Mouse (Mus musculus) lung, embryonic 16.5 days (tissue): ENCODE results near the gene Pcsk7. TPM values are rescaled to one million over a fixed set of nuclear protein-coding genes. Genes with fewer than 3 reads are reported as not detected.

Source experiments
- ATAC-seq: fragments of 200-750 bp; cut with Nextera tagmentation; 2 replicates; pipeline ENCODE4 v1.8.0; 2017; ENCODE audit warnings: low read depth, mild to moderate bottlenecking, moderate library complexity
- H3K27ac ChIP-seq: fragments of 300-500 bp; sonication (generic); 2 replicates; pipeline ENCODE4 v1.5.1; 2014; ENCODE audit warnings: mild to moderate bottlenecking, control low read depth, low read length
- H3K27me3 ChIP-seq: fragments of 300-500 bp; sonication (generic); 2 replicates; pipeline ENCODE4 v1.6.1; 2014; ENCODE audit warnings: low read depth, low read length, mixed read lengths; ENCODE audit not compliant: control insufficient read depth, insufficient read depth
- H3K36me3 ChIP-seq: fragments of 300-500 bp; sonication (generic); 2 replicates; pipeline ENCODE4 v1.6.1; 2014; ENCODE audit warnings: low read length; ENCODE audit not compliant: control insufficient read depth, insufficient read depth
- H3K4me1 ChIP-seq: fragments of 300-500 bp; sonication (generic); replicated peaks from 2 replicates; pipeline ENCODE4 v1.6.1; 2014; ENCODE audit warnings: low read length, mixed read lengths; ENCODE audit not compliant: control insufficient read depth, insufficient read depth
- H3K4me2 ChIP-seq: fragments of 300-500 bp; sonication (generic); 2 replicates; pipeline ENCODE4 v1.6.1; 2014; ENCODE audit warnings: low read depth, low read length, control low read depth
- H3K4me3 ChIP-seq: fragments of 300-500 bp; sonication (generic); 2 replicates; pipeline ENCODE4 v1.5.1; 2014; ENCODE audit warnings: mild to moderate bottlenecking, low read length, control low read depth
- H3K9ac ChIP-seq: fragments of 300-500 bp; sonication (generic); 2 replicates; pipeline ENCODE4 v1.6.1; 2014; ENCODE audit warnings: low read length, control low read depth
- H3K9me3 ChIP-seq: fragments of 300-500 bp; sonication (generic); 2 replicates; pipeline ENCODE4 v1.6.1; 2016; ENCODE audit warnings: low read length; ENCODE audit not compliant: control insufficient read depth
- WGBS: fragments of 180-500 bp; shearing (Covaris S2); extraction: QIAGEN DNeasy Blood & Tissue Kit; methylation state at CpG from one replicate; pipeline ENCODE4 v1.1.7; 2014; 5-methylcytosine and 5-hydroxymethylcytosine counted together
- polyA plus RNA-seq: library from polyadenylated mRNA; unstranded; fragments of >200 nt; fragmentation: Nextera tagmentation; extraction: Ambion mirVana; gene quantifications from 2 replicates; pipeline ENCODE4 v1.2.1, GENCODE M21; 2015

Pcsk7 gene
- 23.0 and 26.6 TPM in 2 replicates for polyA plus RNA-seq

DNA sequence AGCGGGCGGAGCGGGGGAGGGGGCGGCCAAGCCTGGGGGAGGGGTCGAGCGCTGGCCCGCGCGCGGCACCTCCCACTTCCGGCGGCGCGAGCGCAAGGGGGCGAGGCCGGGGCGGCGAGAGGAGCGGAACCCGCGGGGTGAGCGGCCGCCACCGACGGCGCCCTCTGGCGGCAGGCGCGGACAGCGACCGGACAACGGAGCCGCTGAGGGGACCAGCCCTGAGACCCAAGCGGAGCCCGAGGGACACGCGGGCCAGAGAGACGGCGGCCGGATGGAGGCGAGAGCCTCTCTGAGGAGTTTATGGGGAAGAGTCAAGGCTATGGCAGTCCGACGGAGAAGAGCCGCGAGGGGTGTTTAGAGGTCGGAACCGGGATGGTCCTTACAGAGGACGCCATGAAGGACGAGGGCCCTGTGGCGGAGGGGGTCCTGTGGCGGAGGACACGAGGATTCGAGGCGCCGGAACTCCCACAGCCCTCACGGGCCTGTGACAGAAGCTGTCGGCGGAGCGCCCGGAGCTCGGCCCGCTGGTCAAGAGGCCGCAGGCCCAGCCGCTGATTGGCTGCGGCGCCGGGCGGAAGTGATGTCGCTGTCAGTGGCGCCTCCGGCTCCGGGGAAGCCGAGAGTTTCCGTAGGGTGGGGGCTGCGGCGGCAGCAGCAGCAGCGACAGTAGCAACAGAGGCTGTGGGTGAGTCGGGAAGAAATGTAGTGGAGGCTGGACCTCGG, at the start of gene Pcsk7, which contains the start of gene Rnf214:
Gene Pcsk7 (plus strand): TSS at position 143 of the 723 bp plus-strand sequence.
Gene Rnf214 (minus strand): TSS at position 557 of the 723 bp plus-strand sequence.
- no peaks in the 10 kb centered on the region for H3K9me3 ChIP-seq
- H3K27me3 ChIP-seq = no peaks in the 10 kb centered on the region
- H3K4me2 ChIP-seq = peak within 1 kb of the TSS; percentile 77
- H3K9ac ChIP-seq = peak within 1 kb of the TSS; percentile 98
- peak; percentile 95 for ATAC-seq
- peak within 1 kb of the TSS; percentile 96 for H3K4me3 ChIP-seq
- peaks cover 15% of the 10 kb centered on the region for H3K4me1 ChIP-seq
- WGBS = under 1% methylated on average over 77 of the region's 80 CpGs
- H3K36me3 ChIP-seq = peaks cover 24% of the 10 kb centered on the region
- H3K27ac ChIP-seq = peak within 1 kb of the TSS; percentile 98

DNA sequence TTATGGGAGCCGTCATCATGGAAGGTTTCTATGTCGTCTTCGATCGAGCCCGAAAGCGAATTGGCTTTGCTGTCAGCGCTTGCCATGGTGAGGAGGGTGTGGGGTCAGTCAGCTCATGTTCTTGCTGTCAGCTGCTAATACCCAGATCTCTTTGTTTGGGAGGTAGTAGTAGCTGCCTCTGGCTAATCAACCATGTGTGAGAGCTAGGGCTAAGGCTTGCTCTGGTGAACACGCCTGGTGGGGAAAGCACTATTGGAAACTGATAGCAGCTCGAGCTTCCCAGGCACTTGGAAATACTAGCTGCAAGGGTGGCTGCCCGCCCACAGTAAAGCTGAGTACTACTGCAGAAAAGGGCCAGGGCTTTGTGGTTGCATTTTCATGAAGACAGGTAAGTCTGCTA, 46.9 kb upstream of the Pcsk7 start:
- Histone ChIP-seq H3K27ac (no peak overlapping the region), H3K9me3 (no peaks in the 10 kb centered on the region), H3K4me2 (no peak overlapping the region), H3K27me3 (no peaks in the 10 kb centered on the region), H3K4me3 (no peak overlapping the region), H3K9ac (no peak overlapping the region), H3K36me3 (peaks cover 41% of the 10 kb centered on the region), H3K4me1 (no peaks in the 10 kb centered on the region)
- WGBS = 93% methylated on average over 10 of the region's 10 CpGs
- ATAC-seq = no peak

GRCm38 (mm10) chr9:45861813-45862212, 44.5 kb upstream of the Pcsk7 start:
- Histone ChIP-seq H3K9ac (no peak overlapping the region), H3K4me3 (no peak overlapping the region), H3K4me2 (no peak overlapping the region), H3K4me1 (no peaks in the 10 kb centered on the region), H3K36me3 (peaks cover 59% of the 10 kb centered on the region), H3K27ac (no peak overlapping the region), H3K27me3 (no peaks in the 10 kb centered on the region), H3K9me3 (no peaks in the 10 kb centered on the region)
- 89% methylated on average over 7 of the region's 7 CpGs for WGBS
- no peak for ATAC-seq

- Histone ChIP-seq H3K4me2 (no peak overlapping the region), H3K4me3 (no peak overlapping the region), H3K27me3 (no peaks in the 10 kb centered on the region), H3K9ac (no peak overlapping the region), H3K36me3 (peaks cover 53% of the 10 kb centered on the region), H3K27ac (no peak overlapping the region), H3K9me3 (no peaks in the 10 kb centered on the region), H3K4me1 (no peaks in the 10 kb centered on the region)
- 88% methylated on average over 3 of the region's 3 CpGs for WGBS
- ATAC-seq = no peak
Measured at GRCm38 (mm10) chr9:45869181-45869580, 37.1 kb upstream of the Pcsk7 start.

DNA sequence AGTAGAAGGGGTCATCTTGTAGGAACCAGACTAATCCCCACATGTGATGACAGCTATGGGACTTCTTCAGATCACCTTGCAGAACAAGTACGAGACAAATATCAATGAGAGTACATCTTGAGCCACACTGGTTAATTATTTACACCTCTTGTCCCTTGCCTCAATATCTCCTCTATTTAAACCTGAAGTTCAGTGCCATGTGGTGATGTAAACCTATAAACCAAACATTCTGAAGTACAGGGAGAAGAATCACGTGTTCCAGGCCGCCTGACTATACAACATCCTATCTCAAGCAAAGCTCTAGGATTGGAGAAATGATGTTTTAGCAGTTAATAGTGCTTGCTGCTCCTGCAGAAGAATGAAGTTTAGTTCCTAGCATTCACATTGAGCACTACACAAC, 36.0 kb upstream of the Pcsk7 start:
- H3K4me3 ChIP-seq = no peak overlapping the region
- H3K27ac ChIP-seq = no peak overlapping the region
- no peak for ATAC-seq
- no peaks in the 10 kb centered on the region for H3K4me1 ChIP-seq
- H3K36me3 ChIP-seq = peaks cover 46% of the 10 kb centered on the region
- no peak overlapping the region for H3K9ac ChIP-seq
- H3K4me2 ChIP-seq = no peak overlapping the region
- no peaks in the 10 kb centered on the region for H3K9me3 ChIP-seq
- no peaks in the 10 kb centered on the region for H3K27me3 ChIP-seq
- WGBS = 74% methylated on average over 3 of the region's 3 CpGs

DNA sequence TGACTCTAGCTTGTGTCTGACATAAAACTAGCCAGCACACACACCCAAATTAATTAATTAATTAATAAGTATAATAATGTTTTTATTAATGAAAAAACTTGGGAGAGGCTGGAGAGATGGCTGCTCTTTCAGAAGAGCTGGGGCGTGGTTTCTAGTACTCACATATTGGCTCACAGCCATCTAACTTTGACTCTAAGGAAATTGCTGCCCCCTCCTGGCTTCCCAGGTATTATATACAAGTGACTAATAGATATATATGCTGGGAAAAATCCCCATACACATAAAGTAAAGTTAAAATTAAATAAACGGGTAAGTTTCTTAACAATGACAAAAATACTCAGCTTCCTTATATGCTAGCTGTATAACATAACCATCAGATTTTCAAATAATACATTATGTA, 28.4 kb upstream of the Pcsk7 start:
- H3K36me3 ChIP-seq = peaks cover 8% of the 10 kb centered on the region; the same call in 1 of the 2 replicates
- no peak overlapping the region for H3K27ac ChIP-seq
- WGBS = 63% methylated on average over 2 of the region's 2 CpGs
- no peak overlapping the region for H3K4me3 ChIP-seq
- H3K4me1 ChIP-seq = no peaks in the 10 kb centered on the region
- no peak for ATAC-seq
- H3K27me3 ChIP-seq = no peaks in the 10 kb centered on the region
- H3K4me2 ChIP-seq = no peak overlapping the region
- H3K9me3 ChIP-seq = no peaks in the 10 kb centered on the region
- no peak overlapping the region for H3K9ac ChIP-seq

- Histone ChIP-seq H3K4me2 (no peak overlapping the region), H3K9me3 (no peaks in the 10 kb centered on the region), H3K36me3 (peaks cover 22% of the 10 kb centered on the region), H3K4me3 (no peak overlapping the region), H3K27me3 (no peaks in the 10 kb centered on the region), H3K4me1 (no peaks in the 10 kb centered on the region), H3K27ac (no peak overlapping the region), H3K9ac (no peak overlapping the region)
- ATAC-seq = no peak
Measured at GRCm38 (mm10) chr9:45893681-45894080, 12.6 kb upstream of the Pcsk7 start.

GRCm38 (mm10) chr9:45905196-45905595, 1.1 kb upstream of the Pcsk7 start:
- Histone ChIP-seq H3K27me3 (no peaks in the 10 kb centered on the region), H3K9ac (peak overlapping the region; percentile 98; the same call in 1 of the 2 replicates), H3K36me3 (peaks cover 15% of the 10 kb centered on the region), H3K4me3 (peak overlapping the region; percentile 96), H3K4me2 (peak overlapping the region; percentile 71), H3K4me1 (peaks cover 15% of the 10 kb centered on the region), H3K27ac (no peak overlapping the region), H3K9me3 (no peaks in the 10 kb centered on the region)
- 49% methylated on average over 4 of the region's 4 CpGs for WGBS
- no peak for ATAC-seq

DNA sequence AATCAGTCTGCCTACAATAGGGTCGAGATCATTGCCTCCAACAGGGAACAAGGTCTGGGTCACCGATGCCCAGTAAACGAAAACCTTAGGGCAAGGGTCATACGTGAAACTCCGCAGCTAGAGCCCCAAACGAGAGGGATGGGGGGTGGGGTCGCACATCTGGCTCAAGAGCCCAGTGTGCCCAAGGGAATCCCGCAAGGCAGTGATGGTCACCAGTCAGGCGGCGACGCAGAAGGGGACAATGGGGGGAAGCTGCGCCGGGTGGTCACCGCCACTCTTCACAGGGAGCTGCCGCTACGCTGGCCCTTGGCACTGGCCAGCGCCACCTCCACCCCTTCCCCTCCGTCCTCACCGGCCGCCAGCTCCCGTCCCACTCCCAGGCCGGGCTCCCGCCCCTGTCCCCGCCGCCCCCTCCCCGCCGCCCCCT, 473 bp upstream of the Pcsk7 start:
- H3K4me3 ChIP-seq = peak overlapping the region; percentile 96
- no peaks in the 10 kb centered on the region for H3K9me3 ChIP-seq
- H3K4me1 ChIP-seq = peaks cover 15% of the 10 kb centered on the region
- peaks cover 18% of the 10 kb centered on the region for H3K36me3 ChIP-seq
- peak overlapping the region; percentile 71 for H3K4me2 ChIP-seq
- ATAC-seq = peak; percentile 51
- peak overlapping the region; percentile 98 for H3K27ac ChIP-seq
- H3K27me3 ChIP-seq = no peaks in the 10 kb centered on the region
- 1% methylated on average over 20 of the region's 27 CpGs for WGBS
- peak overlapping the region; percentile 98 for H3K9ac ChIP-seq
